Mouse (Mus musculus): ENCODE results near the gene Fam110a.

DNA sequence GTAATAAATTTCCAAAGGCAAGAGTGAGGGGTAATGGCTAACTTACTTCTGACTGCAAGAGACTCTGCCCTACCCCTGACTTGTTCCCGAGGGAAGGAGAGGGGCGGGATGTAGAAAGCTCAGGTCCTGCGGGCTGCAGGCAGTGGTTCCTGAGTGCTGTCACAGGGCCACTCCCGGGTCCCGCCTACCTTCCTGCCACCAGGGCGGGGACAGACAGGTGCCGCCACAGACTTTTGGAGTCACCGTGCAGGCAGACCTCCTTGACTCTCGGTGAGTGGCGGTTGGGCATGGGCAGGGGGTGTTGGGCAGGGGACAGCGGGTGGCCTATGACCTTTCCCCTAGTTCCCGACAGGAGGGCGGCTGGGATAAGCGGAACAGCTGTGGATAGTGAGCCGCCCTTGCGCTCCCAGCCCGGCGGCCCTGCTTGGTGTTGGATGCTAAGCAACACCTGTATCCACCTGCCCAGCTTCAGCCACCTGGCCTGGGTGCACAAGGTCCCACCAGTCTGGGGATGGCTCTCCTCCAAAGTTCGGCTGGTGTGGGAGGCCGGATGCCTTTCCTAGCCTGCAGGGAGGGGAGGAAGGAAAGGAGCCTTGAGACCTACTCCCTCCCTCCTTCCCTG, 19.8 kb upstream of the Fam110a start:
- no peak for TF ChIP-seq CTCF (IDR thresholded peaks at IDR 0.05; ENCODE audit: control insufficient read depth, insufficient read depth, insufficient read length)
- TF ChIP-seq MAX (IDR thresholded peaks at IDR 0.05) = no peak
- TF ChIP-seq CEBPB (IDR thresholded peaks at IDR 0.05; ENCODE audit: low read depth) = no peak

Data from C2C12 (cell line).